Mouse (Mus musculus) forebrain, embryonic 13.5 days (tissue): ENCODE measurements at regions not wholly inside any gene's neighbourhood (a gene's known extent, or its start where the extent isn't known, plus 50 kb on each side); places are given as distances from the start of the nearest gene placed in this dataset.

ENCODE experiments used
- ATAC-seq: fragments of 200-750 bp; cut with Nextera tagmentation; 2 replicates; pipeline ENCODE4 v1.8.0; 2017
- H3K27ac ChIP-seq: fragments of 300-500 bp; sonication (generic); 2 replicates; pipeline ENCODE4 v1.5.1; 2015; ENCODE audit warnings: inconsistent platforms, mild to moderate bottlenecking, moderate library complexity
- H3K27me3 ChIP-seq: fragments of 300-500 bp; sonication (generic); 2 replicates; pipeline ENCODE4 v1.6.1; 2015; ENCODE audit warnings: mild to moderate bottlenecking, inconsistent platforms
- H3K36me3 ChIP-seq: fragments of 300-500 bp; sonication (generic); 2 replicates; pipeline ENCODE4 v1.6.1; 2015; ENCODE audit warnings: mild to moderate bottlenecking, inconsistent platforms; ENCODE audit not compliant: poor library complexity, severe bottlenecking
- H3K4me1 ChIP-seq: fragments of 300-500 bp; sonication (generic); 2 replicates; pipeline ENCODE4 v1.6.1; 2015; ENCODE audit warnings: inconsistent platforms
- H3K4me2 ChIP-seq: fragments of 300-500 bp; sonication (generic); 2 replicates; pipeline ENCODE4 v1.6.1; 2015; ENCODE audit warnings: inconsistent platforms, mild to moderate bottlenecking, moderate library complexity
- H3K4me3 ChIP-seq: fragments of 300-500 bp; sonication (generic); 2 replicates; pipeline ENCODE4 v1.5.1; 2015; ENCODE audit warnings: mild to moderate bottlenecking, inconsistent platforms
- H3K9ac ChIP-seq: fragments of 300-500 bp; sonication (generic); 2 replicates; pipeline ENCODE4 v1.6.1; 2015; ENCODE audit warnings: mild to moderate bottlenecking, inconsistent platforms
- H3K9me3 ChIP-seq: fragments of 300-500 bp; sonication (generic); replicated peaks from 2 replicates; pipeline ENCODE4 v1.6.1; 2016; ENCODE audit warnings: inconsistent platforms
- WGBS: fragments of 180-500 bp; shearing (Covaris S2); methylation state at CpG from one replicate; pipeline ENCODE4 v1.1.7; 2015; 5-methylcytosine and 5-hydroxymethylcytosine counted together

GRCm38 (mm10) chr8:128210761-128211160 is 147.6 kb upstream of the Nrp1 start:
- H3K4me3 ChIP-seq = no peak overlapping the region
- H3K9ac ChIP-seq = no peak overlapping the region
- H3K27ac ChIP-seq = no peak overlapping the region
- no peaks in the 10 kb centered on the region for H3K36me3 ChIP-seq
- no peaks in the 10 kb centered on the region for H3K9me3 ChIP-seq
- no peaks in the 10 kb centered on the region for H3K27me3 ChIP-seq
- no peak overlapping the region for H3K4me2 ChIP-seq
- no peaks in the 10 kb centered on the region for H3K4me1 ChIP-seq
- ATAC-seq = no peak
- 84% methylated on average over 5 of the region's 5 CpGs for WGBS

DNA sequence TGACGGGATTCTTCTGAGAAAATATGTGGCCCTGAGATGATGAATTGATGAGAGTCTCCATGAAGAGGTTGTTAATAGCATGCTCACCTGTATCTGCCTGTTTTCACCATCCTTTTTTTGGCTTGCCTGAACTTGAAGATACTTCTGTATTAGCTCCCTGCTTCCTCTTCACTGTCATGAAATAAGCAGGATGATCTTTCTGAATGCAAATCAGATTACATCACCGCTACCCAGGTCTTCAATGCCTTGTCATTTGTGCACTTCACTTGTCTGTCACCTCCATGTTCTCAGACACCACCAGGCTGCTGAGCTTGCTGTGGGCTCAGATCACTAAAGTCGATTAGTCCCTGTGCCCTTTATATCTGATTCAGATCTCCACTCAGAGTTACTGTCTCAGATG is 146.2 kb upstream of the Nrp1 start:
- H3K36me3 ChIP-seq = no peaks in the 10 kb centered on the region
- no peak overlapping the region for H3K27ac ChIP-seq
- no peak overlapping the region for H3K4me3 ChIP-seq
- no peak overlapping the region for H3K9ac ChIP-seq
- no peaks in the 10 kb centered on the region for H3K4me1 ChIP-seq
- ATAC-seq = no peak
- 80% methylated on average over 3 of the region's 3 CpGs for WGBS
- no peaks in the 10 kb centered on the region for H3K27me3 ChIP-seq
- H3K9me3 ChIP-seq = no peaks in the 10 kb centered on the region
- no peak overlapping the region for H3K4me2 ChIP-seq

- ATAC-seq = no peak
- Histone ChIP-seq H3K36me3 (no peaks in the 10 kb centered on the region), H3K4me2 (no peak overlapping the region), H3K9me3 (no peaks in the 10 kb centered on the region), H3K27ac (no peak overlapping the region), H3K4me3 (no peak overlapping the region), H3K4me1 (no peaks in the 10 kb centered on the region), H3K27me3 (no peaks in the 10 kb centered on the region), H3K9ac (no peak overlapping the region)
- 71% methylated on average over 2 of the region's 2 CpGs for WGBS
These were observed 144.1 kb upstream of the Nrp1 start for GRCm38 (mm10) chr8:128214256-128214655.

- H3K36me3 ChIP-seq = no peaks in the 10 kb centered on the region
- 77% methylated on average over 2 of the region's 2 CpGs for WGBS
- ATAC-seq = no peak
- no peak overlapping the region for H3K4me3 ChIP-seq
- H3K4me2 ChIP-seq = no peak overlapping the region
- no peak overlapping the region for H3K27ac ChIP-seq
- no peaks in the 10 kb centered on the region for H3K9me3 ChIP-seq
- H3K9ac ChIP-seq = no peak overlapping the region
- H3K4me1 ChIP-seq = no peaks in the 10 kb centered on the region
- H3K27me3 ChIP-seq = no peaks in the 10 kb centered on the region
These were observed 139.5 kb upstream of the Nrp1 start for GRCm38 (mm10) chr8:128218886-128219285.

GRCm38 (mm10) chr8:128219539-128219938 is 138.9 kb upstream of the Nrp1 start:
- Histone ChIP-seq H3K27me3 (no peaks in the 10 kb centered on the region), H3K4me3 (no peak overlapping the region), H3K9ac (no peak overlapping the region), H3K4me2 (no peak overlapping the region), H3K27ac (no peak overlapping the region), H3K4me1 (no peaks in the 10 kb centered on the region), H3K9me3 (no peaks in the 10 kb centered on the region), H3K36me3 (no peaks in the 10 kb centered on the region)
- ATAC-seq = no peak

DNA sequence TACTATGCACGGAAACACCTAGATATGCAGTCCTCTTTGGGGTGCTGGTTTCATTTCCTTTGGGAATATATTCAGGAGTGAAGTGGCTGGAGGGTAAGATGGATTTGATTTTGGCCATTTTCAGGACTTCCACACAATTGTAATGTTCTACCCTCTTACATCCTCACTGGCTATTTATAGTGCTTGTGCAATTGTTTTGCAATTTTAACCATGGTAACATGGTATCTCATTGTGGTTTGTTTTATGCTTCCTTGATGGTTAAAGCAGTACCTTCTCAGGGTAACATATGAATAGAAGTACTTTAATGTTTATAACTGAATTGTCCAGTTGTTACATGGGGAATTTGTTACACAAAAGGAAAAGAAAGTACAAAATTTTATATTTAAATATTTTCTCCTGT is 135.3 kb upstream of the Nrp1 start:
- no peak for ATAC-seq

GRCm38 (mm10) chr8:128223522-128223921 is 134.9 kb upstream of the Nrp1 start:
- Histone ChIP-seq H3K4me3 (no peak overlapping the region), H3K27ac (no peak overlapping the region), H3K4me2 (no peak overlapping the region), H3K4me1 (no peaks in the 10 kb centered on the region), H3K36me3 (no peaks in the 10 kb centered on the region), H3K9ac (no peak overlapping the region), H3K9me3 (no peaks in the 10 kb centered on the region), H3K27me3 (no peaks in the 10 kb centered on the region)
- ATAC-seq = no peak

More for the DNA sequence above, 135.3 kb upstream of the Nrp1 start:
- no peak overlapping the region for H3K4me2 ChIP-seq
- no peak overlapping the region for H3K9ac ChIP-seq
- no peaks in the 10 kb centered on the region for H3K27me3 ChIP-seq
- no peaks in the 10 kb centered on the region for H3K9me3 ChIP-seq
- H3K4me3 ChIP-seq = no peak overlapping the region
- H3K4me1 ChIP-seq = no peaks in the 10 kb centered on the region
- no peak overlapping the region for H3K27ac ChIP-seq
- no peaks in the 10 kb centered on the region for H3K36me3 ChIP-seq
- 97% methylated on average over 1 of the region's 1 CpGs for WGBS

- Histone ChIP-seq H3K4me2 (no peak overlapping the region), H3K9ac (no peak overlapping the region), H3K27ac (no peak overlapping the region), H3K27me3 (no peaks in the 10 kb centered on the region), H3K36me3 (no peaks in the 10 kb centered on the region), H3K4me1 (no peaks in the 10 kb centered on the region), H3K4me3 (no peak overlapping the region), H3K9me3 (no peaks in the 10 kb centered on the region)
- 98% methylated on average over 2 of the region's 2 CpGs for WGBS
- no peak for ATAC-seq
These were observed 133.3 kb upstream of the Nrp1 start for GRCm38 (mm10) chr8:128225123-128225522.

- Histone ChIP-seq H3K9me3 (no peaks in the 10 kb centered on the region), H3K27me3 (0 out of 2 replicates have a peak, but pooled peaks cover 2% of the 10 kb centered on the region), H3K4me3 (no peak overlapping the region), H3K4me1 (no peaks in the 10 kb centered on the region), H3K9ac (no peak overlapping the region), H3K36me3 (no peaks in the 10 kb centered on the region), H3K27ac (no peak overlapping the region), H3K4me2 (no peak overlapping the region)
- ATAC-seq = no peak
- WGBS = 90% methylated on average over 11 of the region's 11 CpGs
These were observed 123.3 kb upstream of the Nrp1 start for GRCm38 (mm10) chr8:128235071-128235470.

GRCm38 (mm10) chr8:128235527-128235926 is 122.9 kb upstream of the Nrp1 start:
- no peak for ATAC-seq
- 0 out of 2 replicates have a peak, but pooled peaks cover 2% of the 10 kb centered on the region for H3K27me3 ChIP-seq
- H3K9ac ChIP-seq = no peak overlapping the region
- no peak overlapping the region for H3K4me3 ChIP-seq
- H3K4me1 ChIP-seq = no peaks in the 10 kb centered on the region
- H3K4me2 ChIP-seq = no peak overlapping the region
- H3K9me3 ChIP-seq = no peaks in the 10 kb centered on the region
- no peaks in the 10 kb centered on the region for H3K36me3 ChIP-seq
- WGBS = 86% methylated on average over 5 of the region's 5 CpGs
- H3K27ac ChIP-seq = no peak overlapping the region

DNA sequence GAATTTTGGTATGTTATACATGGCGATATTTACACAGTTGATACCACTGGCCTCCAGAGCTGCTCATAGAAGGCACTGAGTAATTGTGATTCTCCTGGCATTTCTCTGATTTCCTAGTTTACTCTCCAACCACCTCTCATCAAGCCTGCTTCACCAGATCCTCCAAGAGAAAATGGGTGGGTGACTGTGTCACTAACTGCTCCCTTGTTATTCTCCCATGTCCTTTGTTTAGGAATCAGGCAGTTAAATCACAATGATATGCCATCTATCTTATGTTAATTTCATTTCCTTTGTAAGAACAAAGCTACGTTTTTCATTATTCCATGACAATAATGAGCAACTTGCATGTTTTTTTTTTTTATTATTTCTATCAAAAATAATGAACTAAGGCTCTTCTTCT is 122.3 kb upstream of the Nrp1 start:
- Histone ChIP-seq H3K9ac (no peak overlapping the region), H3K36me3 (no peaks in the 10 kb centered on the region), H3K9me3 (no peaks in the 10 kb centered on the region), H3K27me3 (0 out of 2 replicates have a peak, but pooled peaks cover 2% of the 10 kb centered on the region), H3K27ac (no peak overlapping the region), H3K4me2 (no peak overlapping the region), H3K4me3 (no peak overlapping the region), H3K4me1 (no peaks in the 10 kb centered on the region)
- WGBS = 84% methylated on average over 2 of the region's 2 CpGs
- no peak for ATAC-seq

DNA sequence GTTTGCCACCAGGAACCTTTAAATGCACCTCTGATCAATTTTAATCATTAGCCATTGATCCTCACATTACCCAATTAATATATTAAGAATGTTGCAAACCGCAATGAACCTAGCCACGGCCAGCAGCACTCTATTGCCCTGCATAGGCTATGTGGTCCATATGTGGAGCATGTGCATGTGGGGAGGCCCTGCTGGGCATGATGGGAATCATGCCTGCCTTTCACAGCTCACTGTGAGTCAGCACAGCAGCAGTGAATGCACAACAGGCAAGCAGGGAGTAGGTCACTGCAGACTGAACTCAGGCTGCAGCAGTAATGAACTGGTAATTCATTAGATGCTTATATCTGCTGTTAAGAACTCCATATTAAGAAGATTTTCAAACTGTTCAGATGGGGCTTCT is 119.5 kb upstream of the Nrp1 start:
- Histone ChIP-seq H3K27ac (no peak overlapping the region), H3K4me2 (no peak overlapping the region), H3K27me3 (no peaks in the 10 kb centered on the region), H3K4me1 (no peaks in the 10 kb centered on the region), H3K9me3 (no peaks in the 10 kb centered on the region), H3K36me3 (no peaks in the 10 kb centered on the region), H3K4me3 (no peak overlapping the region), H3K9ac (no peak overlapping the region)
- 95% methylated on average over 2 of the region's 2 CpGs for WGBS
- no peak for ATAC-seq

DNA sequence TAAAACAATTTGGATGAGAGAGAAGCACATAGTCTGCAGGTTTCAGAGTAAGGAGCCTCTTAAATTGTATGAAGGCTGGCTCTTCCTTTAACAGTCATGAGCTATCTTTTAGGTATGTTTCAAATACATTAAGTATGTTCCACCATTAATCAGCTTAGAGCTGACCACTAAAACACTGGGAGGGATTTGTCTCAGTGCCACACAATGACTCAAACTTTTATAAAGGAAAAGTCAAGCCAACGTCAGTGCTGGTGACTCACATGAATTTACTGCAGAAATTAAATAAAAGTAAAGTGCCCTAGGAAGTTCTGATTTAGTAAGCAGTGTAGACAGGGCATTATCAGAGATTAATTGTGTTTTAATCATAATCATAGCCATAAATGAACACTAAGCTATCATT is 118.6 kb upstream of the Nrp1 start:
- no peaks in the 10 kb centered on the region for H3K27me3 ChIP-seq
- H3K4me2 ChIP-seq = no peak overlapping the region
- H3K4me1 ChIP-seq = no peaks in the 10 kb centered on the region
- no peaks in the 10 kb centered on the region for H3K9me3 ChIP-seq
- no peak overlapping the region for H3K9ac ChIP-seq
- H3K36me3 ChIP-seq = no peaks in the 10 kb centered on the region
- H3K4me3 ChIP-seq = no peak overlapping the region
- WGBS = 56% methylated on average over 1 of the region's 1 CpGs
- no peak for ATAC-seq
- H3K27ac ChIP-seq = no peak overlapping the region
